Mouse (Mus musculus) T-cell, adult 2 months (primary cell): Measurements from ENCODE around the gene Tmem136.

Source experiments
- DNase-seq: peaks from one replicate; pipeline ENCODE4 v3.0.0; 2022; ENCODE audit warnings: low spot score

Tmem136 gene

DNA sequence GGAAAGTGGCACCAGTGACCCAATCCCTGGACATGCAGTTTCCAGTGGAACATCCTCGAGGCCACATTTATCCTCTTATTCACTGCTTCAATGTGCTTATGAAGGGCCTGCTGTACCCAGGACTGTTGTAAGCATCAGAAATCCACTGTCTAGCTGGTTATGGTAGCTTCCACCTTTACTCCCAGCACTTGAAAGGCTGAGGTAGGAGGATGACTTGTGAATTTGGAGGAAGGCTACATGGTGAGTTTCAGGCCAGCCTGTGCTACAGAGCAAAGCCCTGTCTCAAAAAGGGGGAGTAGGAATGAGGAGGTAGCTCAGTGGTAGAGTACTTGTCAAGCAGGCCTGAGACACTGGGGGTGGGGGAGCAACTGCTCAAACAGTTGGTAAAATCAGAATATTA, 8.3 kb downstream of the Tmem136 start:
- no peak for DNase-seq

- DNase-seq = no peak
Measured at GRCm38 (mm10) chr9:43107555-43107954, 8.8 kb downstream of the Tmem136 start.

GRCm38 (mm10) chr9:43107187-43107517, 9.2 kb downstream of the Tmem136 start, which contains the start of gene Arhgef12:
Arhgef12 (minus strand) TSS chr9:43107239.
- DNase-seq = no peak

GRCm38 (mm10) chr9:43106426-43107186, 9.8 kb downstream of the Tmem136 start:
- peak; percentile 34 for DNase-seq

GRCm38 (mm10) chr9:43105664-43106361, 10.6 kb downstream of the Tmem136 start:
- peak; percentile 59 for DNase-seq

- peak; percentile 6 for DNase-seq
Measured at GRCm38 (mm10) chr9:43104873-43105663, 11.3 kb downstream of the Tmem136 start.

DNA sequence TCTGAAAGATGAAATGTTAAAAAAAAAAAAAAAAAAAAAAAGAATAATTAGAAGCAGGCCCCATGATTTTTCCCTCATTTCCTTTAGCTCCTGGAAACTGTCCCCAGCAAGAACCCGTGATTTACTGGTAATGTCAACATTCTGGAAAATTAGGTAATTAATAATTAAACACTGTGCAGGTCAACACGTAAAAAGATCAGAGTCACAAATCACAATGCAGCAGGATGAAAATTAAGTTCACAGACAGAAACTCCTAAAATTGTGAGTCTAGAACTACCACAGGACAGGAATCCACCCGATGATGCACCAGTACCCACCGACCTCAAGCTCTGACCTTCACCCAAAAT, 11.9 kb downstream of the Tmem136 start:
- no peak for DNase-seq

GRCm38 (mm10) chr9:43103675-43104299, 12.6 kb downstream of the Tmem136 start:
- DNase-seq = no peak

- no peak for DNase-seq
Measured at GRCm38 (mm10) chr9:43102931-43103330, 13.4 kb downstream of the Tmem136 start.

GRCm38 (mm10) chr9:43101936-43102595, 14.3 kb downstream of the Tmem136 start:
- no peak for DNase-seq

GRCm38 (mm10) chr9:43098922-43099321, 17.4 kb downstream of the Tmem136 start:
- no peak for DNase-seq

GRCm38 (mm10) chr9:43097801-43098557, 18.4 kb downstream of the Tmem136 start:
- DNase-seq = no peak

DNA sequence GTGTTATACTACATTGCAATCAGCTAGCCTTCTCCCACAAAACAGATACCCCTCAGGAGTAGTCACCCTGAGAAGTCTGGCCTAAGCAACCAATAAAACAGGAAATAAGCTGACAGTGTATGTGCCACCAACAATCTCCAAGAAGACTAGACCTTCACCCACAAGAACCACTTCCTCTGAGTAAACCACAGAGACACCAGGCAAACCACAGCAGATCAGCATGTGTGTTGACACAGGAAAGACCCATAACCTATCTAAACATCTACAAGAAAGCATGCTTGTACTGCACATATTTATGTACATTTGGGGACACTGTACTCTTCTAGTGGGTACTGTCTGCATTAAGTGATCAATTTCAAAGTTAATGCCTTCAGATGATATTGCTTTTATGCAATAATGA, 20.0 kb downstream of the Tmem136 start:
- peak; percentile 75 for DNase-seq

DNA sequence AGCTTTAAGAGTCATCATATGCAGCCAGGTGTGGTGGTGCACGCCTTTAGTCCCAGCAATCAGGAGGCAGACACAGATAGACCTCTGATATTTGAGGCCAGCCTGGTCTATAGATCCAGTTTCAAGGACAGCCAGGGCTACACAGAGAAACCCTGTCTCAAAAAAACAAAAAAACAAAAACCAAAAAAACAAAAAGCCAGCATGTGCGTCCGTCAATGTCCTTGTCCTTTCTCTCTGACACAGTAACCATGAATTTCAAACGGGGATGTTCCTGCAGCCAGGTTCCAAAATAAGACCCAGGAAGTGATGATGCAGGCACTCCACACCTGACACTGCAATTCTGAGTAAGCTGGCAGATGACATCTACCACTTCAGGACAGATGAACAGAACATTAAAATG, 21.5 kb downstream of the Tmem136 start:
- DNase-seq = no peak

GRCm38 (mm10) chr9:43093803-43094202, 22.6 kb downstream of the Tmem136 start:
- no peak for DNase-seq

GRCm38 (mm10) chr9:43085686-43086285, 30.6 kb downstream of the Tmem136 start:
- DNase-seq = no peak

DNA sequence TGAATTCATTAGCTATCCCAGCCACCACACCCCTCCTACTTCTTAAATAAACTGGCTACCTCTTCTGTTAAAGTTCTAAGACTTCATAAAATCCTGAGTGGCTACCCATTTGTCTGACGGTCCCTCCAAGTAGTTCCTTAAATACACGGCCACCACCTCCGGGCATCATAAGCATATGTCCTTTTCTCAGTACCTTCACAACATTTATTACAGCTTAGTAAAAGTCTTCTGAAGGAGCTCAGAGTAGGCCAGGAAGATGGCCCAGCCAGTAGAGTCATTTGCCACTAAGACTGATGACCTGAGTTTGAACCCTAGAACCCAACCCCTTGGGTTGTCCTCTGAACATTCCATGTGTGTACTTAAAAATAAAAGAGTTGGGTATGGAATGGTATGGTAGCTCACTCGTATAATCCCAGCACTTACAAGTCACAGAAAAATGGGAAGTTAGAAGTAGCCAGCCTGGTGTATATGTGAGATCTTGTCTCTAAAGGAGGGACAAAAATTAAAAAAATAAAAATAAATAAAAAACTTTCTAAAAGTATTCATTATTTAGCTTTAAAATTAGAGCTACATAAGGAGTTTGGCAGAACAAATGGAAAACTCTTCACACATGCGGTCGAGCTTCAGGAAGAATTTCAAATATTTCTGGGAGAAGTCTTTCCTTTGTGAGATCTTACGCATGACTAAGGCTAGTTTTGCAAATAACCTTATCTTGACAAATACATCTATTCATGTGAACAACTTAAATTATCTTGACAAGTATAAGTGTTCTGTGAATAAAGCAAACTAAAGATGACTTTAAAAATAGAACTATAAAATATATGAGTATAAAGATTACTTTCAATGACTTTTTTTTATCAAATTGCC, 31.6 kb downstream of the Tmem136 start:
- DNase-seq = no peak

DNA sequence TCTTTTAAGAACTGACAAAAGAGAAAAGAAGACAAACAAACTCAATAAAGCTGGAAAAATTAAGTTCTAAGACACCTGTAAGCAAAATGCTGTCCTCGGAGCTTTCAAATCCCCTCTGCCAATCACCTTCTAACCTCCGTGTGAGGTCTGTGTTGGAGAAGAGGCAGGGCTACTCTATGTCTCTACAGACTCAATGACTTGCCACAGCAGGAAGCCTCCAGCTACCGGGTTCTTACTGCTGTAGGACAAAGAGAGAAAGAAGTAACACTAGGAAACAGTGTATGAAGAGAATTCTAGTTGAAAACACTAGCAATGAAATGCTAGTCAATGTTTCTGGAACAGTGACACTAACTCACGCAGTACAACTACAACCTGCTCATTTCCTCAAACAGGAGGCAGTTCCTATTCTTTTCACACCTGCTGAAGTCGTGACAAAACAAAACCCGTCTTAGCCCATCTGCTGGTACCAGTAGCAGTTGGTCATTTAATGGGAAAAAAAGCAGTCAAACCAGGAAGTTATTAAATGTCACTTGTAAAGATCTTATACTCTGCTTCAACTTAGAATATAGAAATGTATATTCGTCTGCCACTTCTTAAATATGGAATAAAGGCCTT, 32.8 kb downstream of the Tmem136 start:
- no peak for DNase-seq

DNA sequence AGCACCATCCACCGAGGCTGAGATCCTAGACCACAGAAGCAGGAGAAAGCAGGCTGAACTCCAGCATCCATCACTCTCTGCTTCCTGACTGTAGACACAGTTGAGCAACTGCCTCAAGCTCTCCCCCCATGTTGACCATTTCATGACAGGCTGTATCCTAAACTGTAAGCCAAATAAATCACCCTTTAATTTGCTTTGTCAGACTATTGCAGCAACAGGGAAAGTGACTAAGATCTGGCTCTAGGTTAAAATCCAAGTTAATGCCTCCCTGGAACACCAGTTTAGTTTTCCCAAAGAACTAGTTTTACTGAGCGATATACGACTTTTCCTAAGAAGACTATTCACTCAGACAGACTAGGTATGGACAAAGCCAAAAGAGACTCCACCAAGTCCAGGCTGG, 37.7 kb downstream of the Tmem136 start:
- DNase-seq = no peak
